In genomic region chr15:103259989-103260388, GRCm38 (mm10) we compare ENCODE assay signal across 16 mouse cellular contexts. TPM values are rescaled to one million over a fixed set of nuclear protein-coding genes. Genes with fewer than 3 reads are reported as not detected.
A peak's percentile ranks its signal among the peaks of the same experiment; 100 is the strongest.
DNase-seq lines count a peak whose midpoint lies in the region; ATAC-seq and TF ChIP-seq lines count a peak whose summit lies in the region.
"Had no signal": no experiment of that assay in that cellular context is flagged by ENCODE, and none has a peak within 500 bp of the region (broad histone marks: within the 10 kb centered on the region; RNA-seq: fewer than 3 reads in every experiment).

No protein-coding gene starts in this region.

- TF ChIP-seq CTCF in bone marrow, adult 2 months (IDR thresholded peaks at IDR 0.05; ENCODE audit: control insufficient read depth, insufficient read depth, low read length) = no peak

- peak overlapping the region; percentile 18; the same call in 1 of the 2 replicates for H3K4me2 ChIP-seq in liver, embryonic 12.5 days
- H3K4me2 ChIP-seq: forebrain, embryonic 15.5 days; midbrain, embryonic 12.5 days had no signal

- no peaks in the 10 kb centered on the region for H3K27me3 ChIP-seq in liver, embryonic 12.5 days (replicated peaks)

- peak overlapping the region; percentile 75 for H3K27ac ChIP-seq in bone marrow, adult 2 months (ENCODE audit: control insufficient read depth, insufficient read depth, low read depth, low read length, poor library complexity)
- H3K27ac ChIP-seq in liver, embryonic 12.5 days = peak overlapping the region; percentile 98
- H3K27ac ChIP-seq: forebrain, embryonic 15.5 days; midbrain, embryonic 12.5 days had no signal

- H3K36me3 ChIP-seq in liver, embryonic 12.5 days = no peaks in the 10 kb centered on the region
- H3K36me3 ChIP-seq: forebrain, embryonic 15.5 days; midbrain, embryonic 12.5 days had no signal

- no peak for TF ChIP-seq POLR2A in bone marrow, adult 2 months (IDR thresholded peaks at IDR 0.05; ENCODE audit: borderline replicate concordance, control insufficient read depth, low read depth, low read length)

- peak; percentile 35 for DNase-seq in kidney, adult 18-20 months
- DNase-seq in kidney, adult 9 months = no peak
- DNase-seq in 3T3-L1 (ENCODE audit: low read depth, low spot score) = peak; percentile 99
- no peak for DNase-seq in thymus, postnatal 0 days (ENCODE audit: low spot score)
- DNase-seq in thymus, adult 18-20 months = no peak
- no peak for DNase-seq in layer of hippocampus, postnatal 10 days (ENCODE audit: low spot score in 2 of 2)
- DNase-seq: adrenal gland, postnatal 36 days; cerebellum, adult 11 months; gastrocnemius, postnatal 25 days; thymus, adult 2 months had no signal

- H3K9me3 ChIP-seq in liver, embryonic 12.5 days (replicated peaks) = no peaks in the 10 kb centered on the region
- H3K9me3 ChIP-seq: forebrain, embryonic 15.5 days; midbrain, embryonic 12.5 days had no signal

- peak overlapping the region; percentile 19; the same call in 1 of the 2 replicates for H3K9ac ChIP-seq in liver, embryonic 12.5 days
- H3K9ac ChIP-seq: forebrain, embryonic 15.5 days; midbrain, embryonic 12.5 days had no signal

- 2% methylated on average over 1 of the region's 1 CpGs for WGBS in bone marrow, adult 2 months
- 13% methylated on average over 1 of the region's 1 CpGs for WGBS in liver, embryonic 12.5 days (ENCODE audit: insufficient replicate concordance)

- no peak for ATAC-seq in liver, embryonic 12.5 days
- ATAC-seq: forebrain, embryonic 15.5 days had no signal

- H3K4me1 ChIP-seq in bone marrow, adult 2 months (ENCODE audit: control insufficient read depth, insufficient read depth, low read length) = peaks cover 5% of the 10 kb centered on the region
- H3K4me1 ChIP-seq in liver, embryonic 12.5 days = peaks cover 76% of the 10 kb centered on the region

- H3K4me3 ChIP-seq in bone marrow, adult 2 months (replicated peaks; ENCODE audit: control insufficient read depth, low read depth, low read length) = no peak overlapping the region
- H3K4me3 ChIP-seq in liver, embryonic 12.5 days = no peak overlapping the region
- H3K4me3 ChIP-seq: forebrain, embryonic 15.5 days; midbrain, embryonic 12.5 days had no signal

RNA-seq across cellular contexts. Expression of gene Nfe2, which starts 1.8 kb away (rescaled TPM):
- 218 and 304 TPM in 2 replicates for polyA plus RNA-seq in bone marrow, adult 2 months (2011; ENCODE audit: insufficient read depth, insufficient read length, low replicate concordance, missing spikeins)
- 168 TPM in 2 replicates for polyA plus RNA-seq in liver, embryonic 12.5 days (2016; fragmentation: Nextera tagmentation; extraction: Ambion mirVana)
- 8.0 and 9.1 TPM in 2 replicates for polyA plus RNA-seq in thymus, postnatal 0 days (2015; fragmentation: Nextera tagmentation; extraction: Ambion mirVana)
- total RNA-seq in layer of hippocampus, postnatal 10 days (2021) = under 1 TPM in 1 of 2 experiments, not detected in 1; 0.39 TPM
- total RNA-seq: gastrocnemius, postnatal 25 days; layer of hippocampus, postnatal 25 days had no signal

RNA-seq across cellular contexts. Expression of gene Copz1, which starts 12.5 kb away (rescaled TPM):
- 146 and 155 TPM in 2 replicates for polyA plus RNA-seq in bone marrow, adult 2 months (2011; ENCODE audit: insufficient read depth, insufficient read length, low replicate concordance, missing spikeins)
- 246 and 250 TPM in 2 replicates for polyA plus RNA-seq in liver, embryonic 12.5 days (2016; fragmentation: Nextera tagmentation; extraction: Ambion mirVana)
- polyA plus RNA-seq in thymus, postnatal 0 days (2015; fragmentation: Nextera tagmentation; extraction: Ambion mirVana) = 188 and 210 TPM in 2 replicates
- 100 to 1,000 TPM; 111 to 112 TPM for total RNA-seq in layer of hippocampus, postnatal 10 days (2021)

RNA-seq across cellular contexts. Expression of gene Hnrnpa1, which starts 19.8 kb away (rescaled TPM):
- 406 and 641 TPM in 2 replicates for polyA plus RNA-seq in bone marrow, adult 2 months (2011; ENCODE audit: insufficient read depth, insufficient read length, low replicate concordance, missing spikeins)
- polyA plus RNA-seq in liver, embryonic 12.5 days (2016; fragmentation: Nextera tagmentation; extraction: Ambion mirVana) = 584 and 591 TPM in 2 replicates
- polyA plus RNA-seq in thymus, postnatal 0 days (2015; fragmentation: Nextera tagmentation; extraction: Ambion mirVana) = 683 and 713 TPM in 2 replicates
- total RNA-seq in layer of hippocampus, postnatal 10 days (2021) = 100 to 1,000 TPM; 399 to 417 TPM

RNA-seq across cellular contexts. Expression of gene Cbx5, which starts 20.4 kb away (rescaled TPM):
- polyA plus RNA-seq in bone marrow, adult 2 months (2011; ENCODE audit: insufficient read depth, insufficient read length, low replicate concordance, missing spikeins) = 178 and 226 TPM in 2 replicates
- 84.2 and 84.5 TPM in 2 replicates for polyA plus RNA-seq in liver, embryonic 12.5 days (2016; fragmentation: Nextera tagmentation; extraction: Ambion mirVana)
- 55.7 and 60.1 TPM in 2 replicates for polyA plus RNA-seq in thymus, postnatal 0 days (2015; fragmentation: Nextera tagmentation; extraction: Ambion mirVana)
- 100 to 1,000 TPM; 181 to 188 TPM for total RNA-seq in layer of hippocampus, postnatal 10 days (2021)

RNA-seq across cellular contexts. Expression of gene Gpr84, which starts 50.4 kb away (rescaled TPM):
- polyA plus RNA-seq in bone marrow, adult 2 months (2011; ENCODE audit: insufficient read depth, insufficient read length, low replicate concordance, missing spikeins) = 1.5 and 2.3 TPM in 2 replicates
- 0.75 and 0.78 TPM in 2 replicates for polyA plus RNA-seq in liver, embryonic 12.5 days (2016; fragmentation: Nextera tagmentation; extraction: Ambion mirVana)
- 0.06 TPM in 1 of 2 replicates, not detected in the other for polyA plus RNA-seq in thymus, postnatal 0 days (2015; fragmentation: Nextera tagmentation; extraction: Ambion mirVana)
- total RNA-seq in layer of hippocampus, postnatal 10 days (2021) = 1 to 10 TPM in 1 of 2 experiments, under 1 TPM in 1; 0.89 to 1.0 TPM
- total RNA-seq: adrenal gland, postnatal 36 days; gastrocnemius, postnatal 25 days had no signal
- polyA plus RNA-seq: embryonic facial prominence, embryonic 11.5 days had no signal

Comparison
In these comparisons a context has a peak if more than half of its experiments do, and no peak if none do; other contexts are left out.
1. DNase-seq: peak in kidney, adult 18-20 months (single experiment) and 3T3-L1 (single experiment); none in kidney, adult 9 months (single experiment), thymus, postnatal 0 days (single experiment), thymus, adult 18-20 months (0 of 2) and layer of hippocampus, postnatal 10 days (0 of 2).
2. RNA of gene Nfe2, which starts 1.8 kb away (polyA plus RNA-seq): 218 to 304 TPM in bone marrow, adult 2 months and 168 TPM in liver, embryonic 12.5 days; 8.0 to 9.1 TPM in thymus, postnatal 0 days; every median in the first group is over 10 times any median in the second.